Mouse (Mus musculus) brain, embryonic 14.5 days (tissue): ENCODE data around the gene P4ha2.

Experiments used
- CTCF ChIP-seq: fragments of 200-500 bp; IDR thresholded peaks from 2 replicates; pipeline ENCODE4 v1.5.1; 2012; ENCODE audit warnings: inconsistent platforms, mild to moderate bottlenecking, moderate library complexity, borderline replicate concordance; ENCODE audit not compliant: insufficient read depth, insufficient read length; ENCODE audit errors: extremely low read depth
- POLR2A ChIP-seq: fragments of 200-500 bp; IDR thresholded peaks from 2 replicates; pipeline ENCODE4 v1.6.1; 2012; ENCODE audit warnings: mild to moderate bottlenecking, inconsistent platforms, borderline replicate concordance; ENCODE audit not compliant: poor library complexity, insufficient read depth, insufficient read length, severe bottlenecking; ENCODE audit errors: extremely low read depth

- TF ChIP-seq CTCF (no peak), POLR2A (no peak)
Observed at GRCm38 (mm10) chr11:54152957-54153356, 53.1 kb downstream of the P4ha2 start.
